Mouse (Mus musculus) kidney, postnatal 14 days (tissue): ENCODE results near the gene Sun2.
A peak's percentile ranks its signal among the peaks of the same experiment; 100 is the strongest.

Experiments
- DNase-seq: peaks from one replicate; pipeline ENCODE4 v3.0.0; 2022; ENCODE audit warnings: mixed read lengths

Sun2 gene

DNA sequence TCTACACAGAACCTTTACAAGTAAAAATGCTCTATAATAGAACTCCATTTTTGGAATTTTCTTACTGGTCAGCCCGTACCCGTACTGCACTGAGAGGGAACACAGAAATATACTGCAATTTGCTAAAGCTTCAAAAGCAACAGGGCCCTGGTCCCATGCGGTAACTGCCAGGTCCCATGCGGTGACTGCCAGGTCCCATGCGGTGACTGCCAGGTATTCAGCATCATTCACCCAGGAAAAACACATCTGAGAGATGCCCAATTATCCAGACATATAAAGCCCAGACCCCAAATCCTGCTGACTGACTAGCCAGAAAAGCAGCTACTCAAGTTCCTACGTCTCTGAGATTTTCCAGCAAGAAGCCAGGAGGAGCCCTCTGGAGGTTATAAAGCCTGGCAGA, 57.7 kb downstream of the Sun2 start:
- no peak for DNase-seq

DNA sequence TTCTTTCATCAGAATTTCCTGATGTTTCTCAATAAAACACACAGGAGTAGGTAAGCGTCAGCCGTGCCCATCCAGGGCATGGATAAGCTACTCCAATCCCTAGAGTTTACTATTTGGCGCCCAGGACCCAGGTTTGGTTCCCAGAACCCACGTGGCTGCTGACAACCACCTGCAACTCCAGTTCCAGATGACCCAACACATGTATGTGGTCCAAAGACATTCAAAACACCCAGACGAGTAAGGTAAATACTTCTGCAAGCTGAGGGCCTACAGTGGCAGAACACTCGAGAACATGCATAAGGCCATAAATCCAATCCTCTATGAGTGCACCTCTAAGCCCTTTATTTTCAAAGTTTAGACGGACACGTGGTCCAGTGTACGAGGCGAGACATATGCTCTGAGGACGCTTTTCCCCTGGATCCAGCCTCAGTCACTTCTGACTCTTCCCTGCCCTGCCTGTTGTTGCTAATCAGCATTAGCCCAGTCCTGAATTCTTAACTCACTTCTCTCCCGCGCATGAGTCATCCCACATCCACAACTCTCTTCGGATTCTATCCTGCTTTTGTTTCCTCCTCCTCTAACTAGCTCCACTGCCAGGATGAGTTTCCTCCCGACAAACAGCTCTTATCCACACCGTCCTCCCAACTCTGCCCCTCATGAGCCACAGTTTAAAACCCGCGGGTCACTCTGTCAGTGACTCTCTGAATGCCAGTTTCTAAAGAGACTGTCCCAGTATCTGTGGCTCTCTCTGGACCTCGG, 58.5 kb downstream of the Sun2 start:
- no peak for DNase-seq

- DNase-seq, result peak; percentile 34
Measured at GRCm38 (mm10) chr15:79683146-79683545, 59.2 kb downstream of the Sun2 start.

DNA sequence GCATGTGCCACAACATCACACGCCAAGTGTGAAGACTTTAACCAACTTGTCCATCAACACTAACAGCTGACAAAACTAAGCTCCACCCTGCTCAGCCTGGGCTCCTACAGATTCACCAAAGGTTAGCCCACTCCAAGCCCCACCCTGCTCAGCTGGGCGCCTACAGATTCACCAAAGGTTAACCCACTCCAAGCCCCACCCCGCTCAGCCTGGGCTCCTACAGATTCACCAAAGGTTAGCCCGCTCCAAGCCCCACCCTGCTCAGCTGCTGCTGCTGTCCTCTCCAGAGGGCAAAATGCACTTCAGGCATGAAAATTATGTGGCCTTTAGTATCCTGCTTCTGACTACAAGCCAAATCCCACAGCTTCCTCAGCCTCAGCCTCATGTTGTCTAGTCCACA, 60.4 kb downstream of the Sun2 start:
- DNase-seq, result peak; percentile 37

GRCm38 (mm10) chr15:79677936-79678335, 64.4 kb downstream of the Sun2 start:
- peak; percentile 42 for DNase-seq
